Mouse (Mus musculus): ENCODE measurements around the gene Dgkz. TPM values are rescaled to one million over a fixed set of nuclear protein-coding genes. Genes with fewer than 3 reads are reported as not detected.
A peak's percentile ranks its signal among the peaks of the same experiment; 100 is the strongest.

Gene Dgkz
- polyA plus RNA-seq (2012; ENCODE audit: insufficient read depth, insufficient read length, low replicate concordance, missing spikeins), result 328 TPM in 1 of 2 replicates, not detected in the other

DNA sequence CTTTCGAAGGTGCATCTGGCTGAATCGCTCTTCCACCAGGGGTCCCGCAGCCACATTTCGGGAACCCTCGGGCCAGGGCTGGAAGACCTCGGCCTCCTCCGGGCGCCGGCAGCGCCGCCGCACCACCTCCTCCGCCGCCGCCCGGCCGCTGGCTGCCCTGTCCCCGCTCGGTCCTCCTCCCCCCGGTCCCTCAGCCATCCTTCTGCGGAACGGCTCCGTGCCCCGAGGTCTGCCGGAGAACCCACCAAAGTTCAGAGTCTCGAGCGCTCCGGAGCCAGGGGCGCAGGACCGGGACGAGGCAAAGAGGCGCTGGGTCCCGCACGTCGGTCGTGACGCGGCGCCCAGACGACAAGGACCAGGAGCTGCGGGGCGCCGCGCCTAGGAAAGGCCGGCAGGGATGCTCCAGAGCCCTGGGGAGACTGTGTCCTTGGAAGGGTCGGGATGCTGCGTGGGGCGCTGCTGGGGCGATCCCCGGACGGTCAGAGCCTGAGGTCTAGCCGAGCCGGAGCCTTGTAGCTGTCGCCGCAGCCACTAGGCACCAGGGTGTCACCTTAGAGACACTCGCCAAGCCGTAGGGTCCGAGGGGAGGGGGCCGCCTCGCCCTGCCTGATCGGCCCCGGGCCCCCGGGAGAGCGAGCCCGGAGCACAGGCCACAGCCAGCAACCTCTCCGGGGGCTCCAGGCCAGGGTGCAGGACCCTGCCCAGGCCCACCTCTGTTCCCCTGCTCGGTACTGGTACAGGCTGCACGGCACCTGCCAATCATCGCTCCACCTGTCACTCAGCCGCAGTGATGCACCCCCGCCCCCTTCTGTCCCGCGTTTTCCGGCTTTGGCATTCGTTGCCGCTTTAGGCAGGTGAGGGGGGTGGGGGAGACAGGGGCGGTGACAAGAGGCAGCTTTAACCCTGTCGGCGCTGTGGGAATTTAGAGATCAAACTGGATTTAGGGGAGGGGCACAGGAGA is at the start of gene Dgkz:
Gene Dgkz (minus strand): TSS at position 284 of the 961 bp plus-strand sequence.
- WGBS, result 3% methylated on average over 79 of the region's 79 CpGs
- Histone ChIP-seq H3K27ac (ENCODE audit: insufficient read depth, low read depth, low read length) (peak within 1 kb of the TSS; percentile 29), H3K4me3 (ENCODE audit: insufficient read depth, low read depth, low read length) (peak within 1 kb of the TSS; percentile 54), H3K4me1 (ENCODE audit: control insufficient read depth, insufficient read depth, low read length) (peaks cover 46% of the 10 kb centered on the region)
- no peak for TF ChIP-seq CTCF (IDR thresholded peaks at IDR 0.05; ENCODE audit: insufficient read depth, low read depth, low read length)
- TF ChIP-seq POLR2A (IDR thresholded peaks at IDR 0.05; ENCODE audit: insufficient read depth, low read depth, low read length), result no peak

DNA sequence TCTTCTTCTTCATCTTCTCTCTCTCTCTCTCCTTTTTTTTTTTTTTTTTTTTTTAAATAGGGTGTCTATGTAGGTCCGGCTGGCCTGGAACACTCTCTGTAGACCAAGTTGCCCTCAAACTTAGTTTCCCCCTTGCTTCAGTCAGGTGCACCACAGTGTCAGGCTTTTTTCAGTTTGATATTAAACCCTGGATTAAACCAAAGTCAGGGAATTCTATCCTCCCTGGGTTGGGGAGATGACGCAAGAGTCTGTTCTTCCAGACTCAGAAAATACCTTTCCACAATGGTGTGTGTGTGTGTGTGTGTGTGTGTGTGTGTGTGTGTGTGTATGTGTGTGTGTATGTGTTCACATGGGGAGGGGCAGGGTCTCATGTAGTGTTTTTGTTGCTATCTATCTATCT is 49.5 kb upstream of the Dgkz start:
- TF ChIP-seq CTCF (IDR thresholded peaks at IDR 0.05; ENCODE audit: insufficient read depth, low read depth, low read length), result no peak
- WGBS, result 94% methylated on average over 2 of the region's 2 CpGs
- Histone ChIP-seq H3K4me1 (ENCODE audit: control insufficient read depth, insufficient read depth, low read length) (peaks cover 29% of the 10 kb centered on the region), H3K27ac (ENCODE audit: insufficient read depth, low read depth, low read length) (no peak overlapping the region), H3K4me3 (ENCODE audit: insufficient read depth, low read depth, low read length) (no peak overlapping the region)

DNA sequence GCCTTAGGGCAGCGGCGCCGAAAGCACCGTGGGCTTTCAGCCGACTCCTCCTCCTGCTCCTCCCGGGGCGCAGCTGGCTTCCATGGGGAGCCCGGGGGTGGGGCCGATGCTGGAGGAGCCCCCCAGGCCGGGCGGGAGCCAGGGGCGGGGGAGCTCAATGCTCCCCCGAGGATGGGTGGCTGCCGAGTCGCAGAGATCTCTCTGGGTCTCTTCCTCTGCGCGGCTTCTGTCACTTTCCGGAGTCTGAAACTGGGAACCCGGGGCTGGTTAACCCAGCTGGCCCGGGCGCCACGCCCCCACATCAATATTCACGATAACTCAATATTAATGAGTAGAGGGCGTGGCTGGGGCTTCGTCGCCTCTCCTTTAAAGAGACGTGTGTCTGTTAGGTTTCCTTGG is 48.6 kb upstream of the Dgkz start, which contains the start of gene Creb3l1:
Gene Creb3l1 (minus strand): TSS at position 229 of the 399 bp plus-strand sequence.
- Histone ChIP-seq H3K4me1 (ENCODE audit: control insufficient read depth, insufficient read depth, low read length) (peaks cover 29% of the 10 kb centered on the region), H3K27ac (ENCODE audit: insufficient read depth, low read depth, low read length) (no peak within 1 kb of the TSS), H3K4me3 (ENCODE audit: insufficient read depth, low read depth, low read length) (peak within 1 kb of the TSS; percentile 53)
- TF ChIP-seq POLR2A (IDR thresholded peaks at IDR 0.05; ENCODE audit: insufficient read depth, low read depth, low read length), result no peak
- under 1% methylated on average over 26 of the region's 27 CpGs for WGBS

DNA sequence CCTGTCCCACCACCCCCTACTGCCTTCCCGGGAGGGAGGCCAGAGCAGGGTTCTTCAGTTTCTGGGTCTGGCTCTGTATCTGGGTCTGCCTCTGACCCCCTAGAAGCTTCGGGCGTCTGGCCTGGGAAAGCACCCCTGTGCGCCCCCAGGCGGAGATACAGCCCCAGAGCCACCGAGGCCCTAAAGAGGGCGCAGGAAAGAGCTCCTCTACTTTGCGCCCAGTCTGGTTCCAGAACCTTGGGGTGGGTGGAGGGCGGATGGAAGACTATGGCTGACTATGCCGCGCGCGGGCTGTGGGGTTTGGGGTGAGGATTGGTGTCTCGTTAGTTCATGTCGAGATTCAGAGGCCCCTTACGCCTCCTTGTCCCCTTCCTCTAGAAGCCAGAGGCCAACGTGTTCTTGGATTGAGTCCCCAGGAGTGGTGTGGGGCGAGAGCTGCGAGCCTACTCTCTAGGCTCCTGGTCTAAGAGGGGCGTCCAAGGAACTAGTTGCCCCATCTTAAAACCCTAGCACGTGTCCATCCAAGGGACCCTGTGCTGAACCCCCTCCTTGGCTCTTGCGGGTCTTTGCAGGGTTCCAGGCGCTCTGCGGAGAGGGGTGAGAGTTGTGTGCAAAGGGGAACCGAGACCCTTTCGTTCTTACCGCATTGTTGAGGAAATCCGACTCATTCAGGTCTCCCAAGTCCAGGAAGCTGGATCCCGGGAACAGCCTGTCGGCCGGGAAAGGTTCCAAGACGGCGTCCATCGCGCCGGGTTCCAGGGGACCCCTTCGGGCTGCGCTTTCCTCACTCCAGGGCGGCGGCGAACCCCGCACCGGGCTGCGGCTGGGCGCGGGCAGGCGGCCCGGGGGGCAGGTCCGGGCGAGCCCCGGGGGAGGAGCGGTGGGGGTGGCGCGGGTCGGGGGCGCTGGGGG is 48.0 kb upstream of the Dgkz start:
- TF ChIP-seq CTCF (IDR thresholded peaks at IDR 0.05; ENCODE audit: insufficient read depth, low read depth, low read length) (peak; percentile 33; the same call in 1 of the 2 replicates), POLR2A (IDR thresholded peaks at IDR 0.05; ENCODE audit: insufficient read depth, low read depth, low read length) (no peak)
- Histone ChIP-seq H3K27ac (ENCODE audit: insufficient read depth, low read depth, low read length) (no peak overlapping the region), H3K4me3 (ENCODE audit: insufficient read depth, low read depth, low read length) (peak overlapping the region; percentile 53), H3K4me1 (ENCODE audit: control insufficient read depth, insufficient read depth, low read length) (peaks cover 29% of the 10 kb centered on the region)
- 6% methylated on average over 56 of the region's 56 CpGs for WGBS

DNA sequence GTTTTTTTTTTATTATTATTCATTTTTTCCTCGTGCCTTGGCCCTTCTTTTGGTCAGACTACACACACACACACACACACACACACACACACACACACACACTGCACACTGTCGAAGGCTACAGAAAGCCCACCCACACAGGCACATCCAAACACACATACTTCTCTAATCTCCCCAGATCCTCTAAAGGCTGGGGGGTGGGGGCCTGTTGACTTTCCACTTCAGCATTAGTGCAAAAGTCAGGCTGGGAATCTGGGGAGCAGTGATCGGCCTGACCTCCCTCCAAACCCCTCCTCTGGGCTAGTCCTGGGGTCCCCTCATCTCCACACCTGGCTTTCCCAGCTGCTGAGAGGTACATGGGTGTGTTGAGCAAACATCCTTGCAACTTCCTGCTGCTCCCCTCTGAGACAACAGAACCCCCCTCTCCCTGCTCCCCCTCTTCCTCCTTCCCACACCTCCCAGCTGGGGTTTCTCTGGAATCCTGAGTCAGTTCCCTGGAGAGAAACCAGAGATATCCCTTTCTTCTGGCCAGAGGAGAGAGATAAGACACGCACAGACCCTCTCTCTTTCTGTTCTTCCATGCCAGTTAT is 45.1 kb upstream of the Dgkz start:
- Histone ChIP-seq H3K4me1 (ENCODE audit: control insufficient read depth, insufficient read depth, low read length) (peaks cover 33% of the 10 kb centered on the region), H3K27ac (ENCODE audit: insufficient read depth, low read depth, low read length) (no peak overlapping the region), H3K4me3 (ENCODE audit: insufficient read depth, low read depth, low read length) (no peak overlapping the region)
- TF ChIP-seq CTCF (IDR thresholded peaks at IDR 0.05; ENCODE audit: insufficient read depth, low read depth, low read length), result no peak
- TF ChIP-seq POLR2A (IDR thresholded peaks at IDR 0.05; ENCODE audit: insufficient read depth, low read depth, low read length), result no peak
- 57% methylated on average over 4 of the region's 4 CpGs for WGBS

DNA sequence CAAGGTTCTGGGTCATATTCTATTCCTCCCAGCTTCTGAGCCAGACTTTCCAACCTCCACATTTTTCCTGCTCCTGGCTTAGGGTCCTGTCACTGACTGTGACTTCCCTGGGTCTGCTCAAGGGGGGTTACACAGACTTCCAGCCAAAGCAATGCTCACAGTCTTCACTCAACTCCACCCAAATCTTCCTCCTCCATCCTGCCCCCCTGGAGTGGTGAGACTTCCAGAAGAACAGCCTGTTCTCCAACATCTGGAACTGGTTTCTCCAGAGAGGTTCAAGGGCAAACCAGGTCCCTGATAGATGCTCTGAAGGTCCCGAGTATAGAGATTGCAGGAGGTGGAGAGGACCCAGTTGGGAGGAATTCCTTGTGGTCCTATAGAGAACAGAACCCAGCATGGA is 41.8 kb upstream of the Dgkz start:
- H3K4me3 ChIP-seq (ENCODE audit: insufficient read depth, low read depth, low read length), result no peak overlapping the region
- no peak overlapping the region for H3K27ac ChIP-seq (ENCODE audit: insufficient read depth, low read depth, low read length)
- H3K4me1 ChIP-seq (ENCODE audit: control insufficient read depth, insufficient read depth, low read length), result peaks cover 22% of the 10 kb centered on the region
- 81% methylated on average over 1 of the region's 1 CpGs for WGBS
- no peak for TF ChIP-seq POLR2A (IDR thresholded peaks at IDR 0.05; ENCODE audit: insufficient read depth, low read depth, low read length)
- no peak for TF ChIP-seq CTCF (IDR thresholded peaks at IDR 0.05; ENCODE audit: insufficient read depth, low read depth, low read length)

DNA sequence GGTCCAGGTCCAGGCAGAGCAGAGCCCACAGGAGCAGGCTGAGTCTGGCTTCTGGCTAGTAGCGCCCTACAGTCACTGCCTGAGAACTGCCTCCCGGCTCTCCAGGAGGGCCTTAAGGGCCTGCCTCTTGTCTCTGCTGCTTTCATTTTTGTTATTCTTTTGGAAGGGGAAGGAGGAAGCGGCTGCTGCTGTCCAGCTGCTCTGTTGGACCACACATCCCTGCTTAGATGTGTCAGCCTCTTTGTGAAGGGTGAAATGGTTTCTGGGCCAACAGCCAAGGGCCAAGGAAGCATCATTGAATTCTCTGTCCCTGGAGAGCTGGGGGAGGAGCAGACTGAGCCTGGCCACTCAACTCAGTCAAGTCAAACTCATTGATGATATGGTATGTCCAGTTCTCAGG is 41.3 kb upstream of the Dgkz start:
- TF ChIP-seq CTCF (IDR thresholded peaks at IDR 0.05; ENCODE audit: insufficient read depth, low read depth, low read length), result no peak
- no peak for TF ChIP-seq POLR2A (IDR thresholded peaks at IDR 0.05; ENCODE audit: insufficient read depth, low read depth, low read length)
- peaks cover 20% of the 10 kb centered on the region for H3K4me1 ChIP-seq (ENCODE audit: control insufficient read depth, insufficient read depth, low read length)
- no peak overlapping the region; the same call in 1 of the 2 replicates for H3K27ac ChIP-seq (ENCODE audit: insufficient read depth, low read depth, low read length)
- WGBS, result 51% methylated on average over 3 of the region's 3 CpGs
- no peak overlapping the region for H3K4me3 ChIP-seq (ENCODE audit: insufficient read depth, low read depth, low read length)

DNA sequence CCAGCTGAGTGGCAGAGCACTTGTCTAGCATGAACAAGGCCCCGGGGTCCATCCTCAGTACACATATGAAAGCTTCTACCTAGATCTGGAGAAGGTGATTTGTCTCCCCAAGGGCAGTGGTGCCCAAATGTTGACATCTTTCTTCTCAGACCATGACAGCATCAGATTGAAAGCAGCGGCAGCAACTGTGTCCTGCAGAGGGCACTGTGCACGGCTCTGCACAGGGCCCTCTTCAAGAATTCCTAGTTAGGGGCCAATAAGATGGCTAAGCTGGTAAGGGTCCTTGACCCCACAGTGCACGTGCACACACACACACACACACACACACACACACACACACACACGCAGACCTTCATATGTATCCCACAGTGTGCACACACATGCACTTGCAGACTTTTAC is 39.2 kb upstream of the Dgkz start:
- TF ChIP-seq CTCF (IDR thresholded peaks at IDR 0.05; ENCODE audit: insufficient read depth, low read depth, low read length), result no peak
- TF ChIP-seq POLR2A (IDR thresholded peaks at IDR 0.05; ENCODE audit: insufficient read depth, low read depth, low read length), result no peak

More for the DNA sequence above, 39.2 kb upstream of the Dgkz start:
- no peak overlapping the region for H3K4me3 ChIP-seq (ENCODE audit: insufficient read depth, low read depth, low read length)
- 88% methylated on average over 5 of the region's 5 CpGs for WGBS
- H3K4me1 ChIP-seq (ENCODE audit: control insufficient read depth, insufficient read depth, low read length), result peaks cover 20% of the 10 kb centered on the region
- no peak overlapping the region for H3K27ac ChIP-seq (ENCODE audit: insufficient read depth, low read depth, low read length)
